Mouse (Mus musculus): ENCODE measurements around the gene Mlc1.

Mlc1 gene

DNA sequence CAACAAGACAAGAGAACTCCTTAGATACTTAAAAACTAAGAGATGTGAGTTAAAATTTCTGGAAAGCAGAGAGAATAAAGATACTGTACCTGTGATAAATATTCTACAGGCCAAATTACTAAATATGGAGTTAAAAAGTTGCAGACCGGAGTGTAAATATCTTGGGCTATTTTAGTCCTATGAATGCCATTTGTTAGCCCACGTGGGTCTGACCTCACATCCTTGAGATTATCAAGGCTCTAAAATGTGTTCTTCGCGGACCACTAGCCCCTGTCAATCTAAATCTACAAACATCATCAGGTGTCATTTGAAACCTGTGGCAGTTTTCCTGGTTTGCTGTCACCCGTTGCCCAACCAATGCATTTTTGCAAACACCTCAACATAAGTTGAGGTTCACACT, 36.0 kb downstream of the Mlc1 start:
- no peak for DNase-seq (ENCODE audit: extremely low spot score, low read depth, low spot score)

DNA sequence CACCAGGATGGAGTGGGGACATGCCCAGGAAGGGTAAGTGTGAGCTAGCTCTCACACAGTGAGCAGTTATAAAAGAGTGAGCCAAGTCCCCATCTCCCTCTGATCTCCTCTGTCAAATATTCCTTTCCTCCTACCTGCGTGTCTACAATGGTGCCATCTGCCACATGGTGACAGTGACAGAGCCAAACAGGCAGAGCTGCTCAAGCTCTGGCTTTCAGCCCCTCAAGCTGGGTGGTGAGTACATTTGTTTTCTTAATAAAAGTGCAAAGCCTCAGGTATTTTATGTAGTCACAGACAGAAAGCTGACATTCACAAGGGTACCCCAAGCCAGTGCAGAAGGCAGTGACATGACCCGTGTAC, 41.5 kb downstream of the Mlc1 start:
- DNase-seq (ENCODE audit: extremely low spot score, low read depth, low spot score): no peak

DNA sequence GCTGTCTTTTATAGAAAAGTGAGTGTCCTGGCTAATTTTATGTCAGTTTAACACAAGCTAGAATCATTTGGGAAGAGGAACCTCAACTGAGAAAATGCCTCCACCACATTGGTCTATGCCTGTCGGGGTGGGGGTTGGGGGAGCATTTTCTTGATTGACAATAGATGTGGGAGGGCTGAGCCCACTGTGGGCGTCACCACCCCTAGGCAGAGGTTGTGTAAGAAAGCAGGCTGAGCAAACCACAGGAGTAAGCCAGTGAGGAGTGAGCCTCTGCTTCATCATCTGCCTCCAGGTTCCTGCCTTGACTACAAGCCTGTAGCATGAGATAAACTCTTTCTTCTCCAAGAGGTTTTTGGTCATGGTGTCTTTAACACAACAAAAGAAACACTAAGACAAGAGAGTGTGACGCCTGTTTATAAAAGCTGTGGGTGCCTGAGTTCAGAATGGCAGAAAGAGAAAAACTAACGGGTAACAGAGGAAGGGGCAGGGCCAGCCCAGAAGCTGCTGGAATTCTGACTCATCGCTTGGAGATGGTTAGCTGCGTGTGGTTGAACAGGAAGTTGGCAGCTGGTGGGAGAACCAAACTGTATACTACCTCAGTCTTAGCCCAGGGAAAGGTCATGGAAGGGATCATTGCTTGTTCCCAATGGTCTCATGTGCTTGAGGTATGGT, 42.1 kb downstream of the Mlc1 start:
- no peak for DNase-seq (ENCODE audit: extremely low spot score, low read depth, low spot score)

DNA sequence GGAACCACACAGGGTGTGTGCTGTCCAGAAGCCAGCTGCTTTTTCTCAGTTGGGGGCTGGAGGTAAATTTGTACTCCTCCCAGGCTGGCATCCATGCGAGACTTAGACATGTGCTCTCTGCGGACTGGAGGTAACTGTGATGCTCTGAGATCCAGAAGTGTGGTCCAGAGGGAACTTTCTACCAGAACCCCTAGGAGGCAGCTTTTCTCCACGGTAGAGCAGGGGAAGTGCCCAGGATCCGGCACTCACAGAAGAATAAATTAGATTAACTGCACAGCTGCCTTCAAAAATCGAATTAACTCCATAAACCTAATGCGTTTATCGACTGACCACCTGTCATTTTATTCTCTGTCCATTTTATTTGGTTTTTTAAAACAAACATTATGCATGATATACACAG, 44.7 kb downstream of the Mlc1 start:
- DNase-seq (ENCODE audit: extremely low spot score, low read depth, low spot score): no peak

DNA sequence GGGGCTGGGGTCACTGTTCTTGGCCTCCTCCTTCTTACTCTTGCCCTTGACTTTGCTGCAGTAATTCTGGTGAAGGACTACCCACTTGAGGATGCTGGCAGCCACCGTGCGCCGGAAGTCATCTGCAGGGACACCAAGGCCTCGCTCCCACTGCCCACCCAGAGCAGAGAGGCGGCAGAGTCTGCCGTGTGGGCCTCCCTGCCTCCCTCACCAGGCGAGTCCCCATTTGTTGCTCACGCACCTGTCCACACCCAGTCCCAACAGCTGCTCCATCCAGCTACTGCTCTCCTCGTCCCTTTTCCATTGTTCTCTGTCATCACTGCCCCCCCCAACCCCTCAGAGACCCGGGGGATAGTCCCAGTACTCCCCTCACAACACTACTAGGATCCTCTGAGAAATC, 46.1 kb downstream of the Mlc1 start:
- no peak for DNase-seq (ENCODE audit: extremely low spot score, low read depth, low spot score)

DNA sequence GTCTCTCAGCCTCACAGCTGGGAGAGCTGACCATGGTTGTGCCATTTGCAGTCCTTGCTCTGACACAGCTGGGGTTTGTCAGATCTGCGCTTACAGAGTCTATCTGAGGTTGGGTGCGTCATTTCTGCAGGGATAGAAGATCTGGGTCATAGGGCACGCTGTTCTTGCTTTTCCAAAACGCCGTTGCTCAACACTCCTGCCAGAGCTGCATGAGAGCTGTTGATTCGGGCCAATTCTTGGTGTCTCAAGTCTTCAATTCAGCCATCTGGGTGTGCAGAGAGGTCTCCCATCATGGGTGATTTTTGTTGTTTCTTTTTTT, 56.9 kb downstream of the Mlc1 start:
- no peak for DNase-seq (ENCODE audit: extremely low spot score, low read depth, low spot score)

DNA sequence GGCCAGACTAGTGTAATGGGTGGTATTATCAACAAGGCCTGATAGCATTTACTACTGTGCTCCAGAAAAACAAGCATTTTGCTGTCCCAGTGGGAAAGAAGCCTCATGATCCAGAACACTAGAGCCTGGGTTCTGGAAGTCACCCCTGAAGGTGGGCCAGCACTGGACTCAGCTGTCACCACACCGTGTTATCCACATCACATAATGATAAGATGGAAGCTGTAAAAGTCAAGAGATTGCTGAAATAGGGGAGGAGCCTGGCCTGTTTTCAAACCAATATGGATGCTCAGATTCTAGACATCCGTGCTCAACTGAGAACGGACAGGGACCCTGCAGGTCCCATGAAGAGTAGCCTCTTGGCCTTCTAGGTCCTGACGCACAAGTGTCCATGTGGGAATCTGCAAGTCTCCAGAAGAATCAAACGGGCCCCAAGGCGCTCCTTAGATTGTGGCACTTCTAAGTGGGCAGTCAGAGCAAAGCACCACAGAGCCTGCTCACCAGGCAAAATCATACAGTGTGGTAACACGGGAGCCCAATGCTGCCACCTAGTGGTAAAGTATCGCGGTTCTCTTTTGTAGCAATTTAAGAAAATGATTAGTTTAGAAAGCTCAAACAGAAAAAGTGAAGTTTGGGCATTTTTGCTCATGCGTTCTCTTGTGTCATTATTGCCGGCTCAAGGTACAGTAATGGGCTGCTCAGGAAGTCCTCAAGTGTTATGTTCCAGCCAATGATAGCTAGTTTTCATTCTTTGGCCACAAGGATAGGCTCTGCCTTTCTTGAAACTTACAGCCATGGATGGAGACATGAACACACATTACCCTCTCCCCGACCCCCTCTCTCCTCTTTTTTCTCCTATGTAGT, 57.4 kb downstream of the Mlc1 start:
- peak; percentile 79 for DNase-seq (ENCODE audit: extremely low spot score, low read depth, low spot score)

DNA sequence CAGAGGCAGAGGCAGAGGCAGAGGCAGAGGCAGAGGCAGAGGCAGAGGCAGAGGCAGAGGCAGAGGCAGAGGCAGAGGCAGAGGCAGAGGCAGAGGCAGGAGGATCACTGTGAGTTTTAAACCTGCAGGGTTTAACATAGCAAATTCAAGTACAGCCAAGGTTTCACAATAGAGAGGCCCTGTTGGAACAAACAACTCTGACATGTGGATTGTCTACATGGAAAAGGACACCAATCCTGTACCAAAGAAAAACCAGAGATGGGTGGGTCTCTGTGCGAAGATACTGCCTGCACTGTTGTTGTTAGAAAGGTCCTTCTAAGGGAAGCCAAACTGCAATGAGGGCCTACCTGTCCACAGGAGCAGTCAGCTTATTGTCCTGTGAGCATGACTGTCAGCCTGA, 58.7 kb downstream of the Mlc1 start:
- no peak for DNase-seq (ENCODE audit: extremely low spot score, low read depth, low spot score)

DNA sequence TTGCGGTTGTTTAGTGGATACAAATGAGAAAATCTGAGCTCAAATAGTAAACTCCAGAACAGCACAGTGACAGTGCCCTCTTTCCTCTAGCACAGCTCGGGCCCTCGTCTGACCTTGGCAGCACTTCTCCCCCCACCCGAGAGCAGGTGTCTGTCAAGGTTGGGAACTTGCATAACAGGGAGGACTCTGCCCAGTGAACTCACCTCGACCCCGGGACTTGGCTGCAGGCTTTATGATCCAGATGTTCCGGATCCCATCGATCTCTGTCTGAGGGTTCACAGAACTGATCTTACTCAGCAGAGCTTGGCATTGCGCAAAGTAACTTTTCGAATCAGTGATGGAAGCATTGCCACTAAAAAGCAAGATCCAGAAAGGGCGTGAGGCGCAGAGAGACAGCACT, 59.5 kb downstream of the Mlc1 start:
- DNase-seq (ENCODE audit: extremely low spot score, low read depth, low spot score): no peak

DNA sequence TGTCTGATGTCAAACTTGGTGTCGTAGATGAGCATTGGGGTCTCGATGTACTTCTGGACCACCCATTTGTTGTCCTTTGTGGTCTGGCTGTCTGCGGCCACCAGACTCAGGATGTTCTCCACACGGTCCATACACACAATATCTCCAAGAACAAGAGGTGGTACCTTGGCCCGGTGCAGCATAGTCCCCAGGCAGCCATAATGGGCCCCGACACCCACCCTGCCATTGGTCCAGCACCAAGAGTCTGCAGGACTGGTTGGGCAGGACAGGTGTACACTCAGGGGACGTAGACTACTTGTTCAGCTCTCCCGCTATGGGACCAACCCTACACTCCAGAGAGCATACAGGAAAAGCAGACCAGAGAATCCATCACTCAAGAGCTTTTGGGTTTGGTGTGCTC, 61.7 kb downstream of the Mlc1 start:
- DNase-seq (ENCODE audit: extremely low spot score, low read depth, low spot score): no peak

DNA sequence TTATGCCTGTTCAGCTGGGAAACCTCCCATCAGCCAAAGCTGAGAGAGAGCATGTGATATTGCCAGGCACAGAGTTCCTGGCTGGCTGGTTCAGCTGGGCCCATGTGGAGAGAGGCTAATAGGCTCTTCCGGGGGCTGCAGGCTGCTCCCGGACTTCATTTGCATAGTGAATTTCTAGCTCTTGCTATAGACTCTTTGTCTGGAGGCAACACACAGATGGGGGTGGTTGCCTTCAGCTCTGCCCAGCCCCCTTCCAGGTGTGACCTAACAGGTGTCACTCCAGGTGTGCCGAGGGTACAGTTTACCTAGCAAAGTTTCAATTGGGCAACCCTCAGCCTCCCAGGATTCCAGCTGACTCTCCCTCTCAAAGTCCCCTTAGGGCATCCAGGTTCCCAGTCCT, 62.4 kb downstream of the Mlc1 start:
- no peak for DNase-seq (ENCODE audit: extremely low spot score, low read depth, low spot score)

DNA sequence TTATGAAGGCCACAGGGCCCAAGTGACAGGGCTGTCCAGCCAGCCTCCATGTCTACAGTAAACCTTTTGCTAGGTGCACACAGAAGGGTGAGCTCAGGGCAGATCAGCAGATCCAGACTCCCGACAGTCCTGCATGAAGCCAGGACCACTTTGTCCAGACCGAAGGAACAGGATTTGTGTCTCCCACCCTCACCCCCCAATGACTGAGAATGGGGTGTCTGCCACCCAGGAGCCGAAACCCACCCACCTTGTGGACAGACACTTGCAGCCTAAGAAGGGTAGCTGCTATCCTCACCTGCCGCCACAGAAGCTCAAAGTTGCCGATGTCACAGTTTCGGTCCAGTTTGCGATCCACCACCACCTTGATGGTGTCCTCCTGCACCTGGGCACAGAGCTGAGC, 63.8 kb downstream of the Mlc1 start:
- no peak for DNase-seq (ENCODE audit: extremely low spot score, low read depth, low spot score)

DNA sequence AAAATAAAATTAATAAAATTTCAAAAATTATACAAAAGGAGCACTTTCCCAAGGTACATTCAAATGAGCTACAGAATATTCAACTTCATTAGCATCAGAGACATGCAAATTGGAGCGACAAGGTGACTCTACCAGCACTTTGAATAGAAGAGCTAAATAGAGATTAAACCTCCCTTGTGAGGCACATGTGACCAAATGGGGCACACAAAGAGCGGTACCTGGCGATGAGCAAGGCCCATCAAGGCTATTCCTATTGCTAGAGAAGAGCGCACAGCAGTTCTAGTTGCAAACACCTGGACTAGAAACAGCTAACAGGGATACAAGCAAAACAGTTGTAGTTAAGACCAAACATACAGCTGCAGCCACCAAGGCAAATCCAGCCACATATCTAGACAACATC, 72.5 kb downstream of the Mlc1 start:
- DNase-seq (ENCODE audit: extremely low spot score, low read depth, low spot score): no peak

Data from hindlimb bud, embryonic 11.5 days (tissue).